Mouse (Mus musculus): Measurements from ENCODE around the gene Zmynd8. TPM values are rescaled to one million over a fixed set of nuclear protein-coding genes. Genes with fewer than 3 reads are reported as not detected.

Zmynd8 gene
- polyA plus RNA-seq, 1 experiment from 2014 or later: 52.9 TPM

DNA sequence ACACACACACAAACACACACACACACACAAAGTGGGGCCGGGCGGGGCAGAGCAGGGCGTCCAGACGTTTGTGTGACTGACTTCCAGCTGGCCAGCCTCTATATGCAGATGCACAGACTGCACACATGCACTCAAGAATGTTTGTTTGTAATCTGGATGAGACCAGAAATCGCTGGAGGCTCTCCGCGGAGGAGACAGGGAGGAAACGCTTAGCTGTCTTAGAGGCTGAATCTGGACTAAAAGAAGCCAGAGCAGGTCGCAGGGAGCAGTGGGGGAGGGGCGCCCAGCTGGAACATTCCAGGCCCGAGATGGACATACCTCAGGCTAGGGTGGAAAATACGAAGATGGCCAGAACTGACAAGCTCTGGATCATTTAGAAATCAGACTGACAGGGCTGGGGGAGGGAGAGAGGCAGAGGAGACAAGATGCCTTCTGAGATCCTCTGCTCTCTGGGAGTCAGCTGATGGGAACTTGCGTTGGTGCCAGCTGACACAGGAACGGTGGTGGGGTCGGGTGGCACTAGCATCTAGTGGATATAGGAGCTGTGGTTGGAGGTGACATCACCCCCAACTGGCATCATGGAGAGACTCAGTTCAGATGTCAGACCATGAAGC is 7.6 kb upstream of the Zmynd8 start:
- Histone ChIP-seq H3K9ac (ENCODE audit: low read depth, low read length) (no peak overlapping the region), H3K4me1 (replicated peaks; ENCODE audit: control insufficient read depth, insufficient read depth, low read length) (peaks cover 3% of the 10 kb centered on the region; the same call in 1 of the 2 replicates), H3K36me3 (ENCODE audit: control insufficient read depth, insufficient read depth, low read length) (no peaks in the 10 kb centered on the region), H3K9me3 (ENCODE audit: control insufficient read depth, low read length) (no peaks in the 10 kb centered on the region), H3K4me3 (ENCODE audit: low read depth, low read length) (no peak overlapping the region), H3K27ac (ENCODE audit: low read depth, low read length) (no peak overlapping the region), H3K4me2 (replicated peaks; ENCODE audit: low read depth, low read length) (no peak overlapping the region), H3K27me3 (ENCODE audit: control insufficient read depth, insufficient read depth, low read length) (no peaks in the 10 kb centered on the region)
- DNase-seq (ENCODE audit: low spot score) (no peak), ATAC-seq (ENCODE audit: low FRiP score) (no peak)
- WGBS: 30% methylated on average over 15 of the region's 15 CpGs

DNA sequence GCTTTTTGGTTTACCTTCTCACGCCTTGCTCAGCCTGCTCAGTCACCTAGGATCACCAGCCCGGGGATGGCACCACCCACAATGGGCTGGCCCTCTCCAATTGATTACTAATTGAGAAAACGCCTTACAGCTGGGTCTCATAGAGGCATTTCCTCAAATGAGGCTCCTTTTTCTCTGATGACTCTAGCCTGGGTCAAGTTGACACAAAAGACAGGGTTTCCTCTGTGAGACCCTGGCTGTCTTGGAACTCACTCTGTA is 2.2 kb upstream of the Zmynd8 start:
- no peaks in the 10 kb centered on the region; the same call in none of the 2 replicates for H3K4me1 ChIP-seq (replicated peaks; ENCODE audit: control insufficient read depth, insufficient read depth, low read length)
- H3K4me3 ChIP-seq (ENCODE audit: low read depth, low read length): no peak overlapping the region
- H3K9me3 ChIP-seq (ENCODE audit: control insufficient read depth, low read length): no peaks in the 10 kb centered on the region
- H3K4me2 ChIP-seq (replicated peaks; ENCODE audit: low read depth, low read length): no peak overlapping the region
- ATAC-seq (ENCODE audit: low FRiP score) (no peak), DNase-seq (ENCODE audit: low spot score) (no peak)
- 30% methylated on average over 3 of the region's 3 CpGs for WGBS
- 0 out of 2 replicates have a peak overlapping the region, but pooled peaks have one; percentile 75 for H3K27ac ChIP-seq (ENCODE audit: low read depth, low read length)
- H3K36me3 ChIP-seq (ENCODE audit: control insufficient read depth, insufficient read depth, low read length): no peaks in the 10 kb centered on the region
- peak overlapping the region; percentile 49; the same call in 1 of the 2 replicates for H3K9ac ChIP-seq (ENCODE audit: low read depth, low read length)
- no peaks in the 10 kb centered on the region for H3K27me3 ChIP-seq (ENCODE audit: control insufficient read depth, insufficient read depth, low read length)

DNA sequence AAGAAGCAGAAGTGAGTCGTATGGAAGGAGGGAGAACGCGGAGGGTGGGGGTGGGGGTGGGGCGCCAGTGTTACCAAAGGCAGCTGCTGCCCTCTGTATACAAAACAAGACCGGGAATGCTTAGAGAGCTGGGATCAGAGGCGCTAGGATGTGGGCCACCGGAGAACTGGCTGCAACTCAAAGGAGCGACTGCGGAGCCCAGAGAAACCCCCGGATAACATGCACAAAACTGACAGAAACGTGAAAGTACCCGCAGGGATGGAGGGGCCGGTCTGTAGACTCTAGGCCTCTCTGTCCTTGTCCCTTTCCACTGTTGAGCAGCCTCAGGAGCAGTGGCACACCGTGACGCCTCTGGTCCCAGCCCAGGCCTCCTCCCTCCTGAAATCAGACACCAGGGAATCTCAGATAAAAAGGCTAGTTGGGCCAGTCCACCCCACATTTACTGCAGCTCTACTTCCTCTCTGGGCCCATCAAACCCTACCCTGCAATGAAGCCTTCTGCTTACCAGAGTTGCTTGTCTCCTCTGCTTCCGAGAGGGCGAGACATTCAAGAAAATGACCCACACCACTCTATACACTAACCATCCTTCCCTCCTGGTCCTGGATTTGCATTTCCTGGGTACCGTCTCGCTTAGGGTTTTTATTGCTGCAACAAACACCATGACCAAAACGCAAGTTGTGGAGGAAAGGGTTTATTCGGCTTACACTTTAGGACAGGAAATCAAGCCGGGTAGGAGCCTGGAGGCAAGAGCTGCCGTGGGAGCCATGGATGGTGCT is 1.7 kb upstream of the Zmynd8 start:
- H3K27ac ChIP-seq (ENCODE audit: low read depth, low read length): peak overlapping the region; percentile 75
- peak overlapping the region; percentile 49 for H3K9ac ChIP-seq (ENCODE audit: low read depth, low read length)
- H3K27me3 ChIP-seq (ENCODE audit: control insufficient read depth, insufficient read depth, low read length): no peaks in the 10 kb centered on the region
- H3K4me1 ChIP-seq (replicated peaks; ENCODE audit: control insufficient read depth, insufficient read depth, low read length): no peaks in the 10 kb centered on the region; the same call in none of the 2 replicates
- 11% methylated on average over 23 of the region's 23 CpGs for WGBS
- no peak overlapping the region for H3K4me3 ChIP-seq (ENCODE audit: low read depth, low read length)
- 0 out of 2 replicates have a peak, but pooled peaks have one; percentile 56 for ATAC-seq (ENCODE audit: low FRiP score)
- no peak for DNase-seq (ENCODE audit: low spot score)
- H3K4me2 ChIP-seq (replicated peaks; ENCODE audit: low read depth, low read length): peak overlapping the region; percentile 18; the same call in 1 of the 2 replicates
- H3K36me3 ChIP-seq (ENCODE audit: control insufficient read depth, insufficient read depth, low read length): no peaks in the 10 kb centered on the region
- no peaks in the 10 kb centered on the region for H3K9me3 ChIP-seq (ENCODE audit: control insufficient read depth, low read length)

DNA sequence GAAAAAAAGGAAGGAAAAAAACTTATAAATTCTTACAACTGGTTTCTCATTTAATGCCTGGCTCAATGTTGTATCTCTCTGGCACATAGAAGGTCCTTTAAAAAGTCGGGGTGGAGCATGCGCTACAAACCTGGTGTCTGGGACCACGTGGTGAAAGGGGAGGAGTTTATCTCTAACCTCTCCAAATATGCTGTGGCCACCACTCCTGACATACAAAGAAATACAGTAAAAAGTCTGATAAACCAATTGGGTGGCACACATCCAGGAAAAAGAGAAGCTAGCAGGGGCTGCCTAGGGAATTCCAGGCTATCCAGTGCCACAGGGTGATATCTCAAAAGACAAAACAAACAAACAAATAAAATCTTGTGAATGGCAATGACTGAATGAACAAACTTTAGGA is 1.1 kb upstream of the Zmynd8 start:
- DNase-seq (ENCODE audit: low spot score) (no peak), ATAC-seq (ENCODE audit: low FRiP score) (no peak)
- H3K4me2 ChIP-seq (replicated peaks; ENCODE audit: low read depth, low read length): no peak overlapping the region
- no peak overlapping the region for H3K4me3 ChIP-seq (ENCODE audit: low read depth, low read length)
- no peaks in the 10 kb centered on the region for H3K27me3 ChIP-seq (ENCODE audit: control insufficient read depth, insufficient read depth, low read length)
- peak overlapping the region; percentile 75; the same call in 1 of the 2 replicates for H3K27ac ChIP-seq (ENCODE audit: low read depth, low read length)
- H3K9me3 ChIP-seq (ENCODE audit: control insufficient read depth, low read length): no peaks in the 10 kb centered on the region
- H3K36me3 ChIP-seq (ENCODE audit: control insufficient read depth, insufficient read depth, low read length): no peaks in the 10 kb centered on the region
- no peak overlapping the region; the same call in 1 of the 2 replicates for H3K9ac ChIP-seq (ENCODE audit: low read depth, low read length)
- no peaks in the 10 kb centered on the region; the same call in none of the 2 replicates for H3K4me1 ChIP-seq (replicated peaks; ENCODE audit: control insufficient read depth, insufficient read depth, low read length)
- 23% methylated on average over 3 of the region's 3 CpGs for WGBS

DNA sequence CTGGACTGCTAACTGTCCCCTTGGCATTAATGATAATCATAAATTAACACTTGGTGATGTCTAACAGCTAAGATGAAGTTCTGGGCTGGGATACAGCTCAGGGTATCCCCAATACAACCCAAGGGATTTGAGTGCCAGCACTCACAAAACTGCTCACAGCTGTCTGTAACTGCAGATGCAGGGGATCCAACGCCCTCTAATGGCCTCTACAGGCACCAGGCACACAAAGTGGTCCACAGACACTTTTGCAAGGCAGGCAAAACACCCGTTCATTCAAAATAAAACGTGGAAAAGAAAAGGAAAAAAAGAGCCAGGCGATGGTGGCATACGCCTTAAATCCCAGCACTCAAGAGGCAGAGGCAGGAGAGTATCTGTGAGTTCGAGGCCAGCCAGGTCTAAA is 658 bp upstream of the Zmynd8 start:
- WGBS: 29% methylated on average over 6 of the region's 6 CpGs
- Histone ChIP-seq H3K9ac (ENCODE audit: low read depth, low read length) (no peak overlapping the region), H3K27me3 (ENCODE audit: control insufficient read depth, insufficient read depth, low read length) (no peaks in the 10 kb centered on the region), H3K4me2 (replicated peaks; ENCODE audit: low read depth, low read length) (no peak overlapping the region), H3K4me3 (ENCODE audit: low read depth, low read length) (no peak overlapping the region), H3K27ac (ENCODE audit: low read depth, low read length) (peak overlapping the region; percentile 60; the same call in 1 of the 2 replicates), H3K36me3 (ENCODE audit: control insufficient read depth, insufficient read depth, low read length) (no peaks in the 10 kb centered on the region), H3K9me3 (ENCODE audit: control insufficient read depth, low read length) (no peaks in the 10 kb centered on the region), H3K4me1 (replicated peaks; ENCODE audit: control insufficient read depth, insufficient read depth, low read length) (no peaks in the 10 kb centered on the region; the same call in none of the 2 replicates)
- ATAC-seq (ENCODE audit: low FRiP score) (no peak), DNase-seq (ENCODE audit: low spot score) (no peak)

DNA sequence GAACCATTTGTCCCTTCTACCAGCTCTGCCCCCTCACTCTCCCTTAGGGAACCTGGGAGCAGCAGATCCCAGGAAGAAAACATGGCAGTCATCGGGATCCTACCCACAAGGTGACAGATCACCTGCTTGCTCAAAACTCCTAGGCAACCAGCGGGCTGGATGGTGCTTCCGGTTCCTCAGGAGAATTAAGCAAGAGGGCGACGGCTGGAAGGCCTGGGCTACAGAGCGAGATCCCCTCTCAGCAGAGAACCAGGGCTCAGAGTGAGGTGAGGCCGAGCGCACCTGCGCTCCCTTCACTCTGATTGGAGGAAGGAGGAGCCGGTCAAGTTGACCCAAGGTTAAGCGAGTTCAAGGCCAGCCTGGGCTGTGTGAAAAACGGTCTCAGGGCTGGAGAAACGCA is 2.6 kb downstream of the Zmynd8 start:
- DNase-seq (ENCODE audit: low spot score) (no peak), ATAC-seq (ENCODE audit: low FRiP score) (no peak)
- no peaks in the 10 kb centered on the region for H3K9me3 ChIP-seq (ENCODE audit: control insufficient read depth, low read length)
- no peaks in the 10 kb centered on the region for H3K36me3 ChIP-seq (ENCODE audit: control insufficient read depth, insufficient read depth, low read length)
- no peaks in the 10 kb centered on the region; the same call in none of the 2 replicates for H3K4me1 ChIP-seq (replicated peaks; ENCODE audit: control insufficient read depth, insufficient read depth, low read length)
- H3K27me3 ChIP-seq (ENCODE audit: control insufficient read depth, insufficient read depth, low read length): no peaks in the 10 kb centered on the region
- 71% methylated on average over 13 of the region's 13 CpGs for WGBS
- H3K4me2 ChIP-seq (replicated peaks; ENCODE audit: low read depth, low read length): no peak overlapping the region
- no peak overlapping the region for H3K9ac ChIP-seq (ENCODE audit: low read depth, low read length)
- no peak overlapping the region for H3K27ac ChIP-seq (ENCODE audit: low read depth, low read length)
- H3K4me3 ChIP-seq (ENCODE audit: low read depth, low read length): no peak overlapping the region

DNA sequence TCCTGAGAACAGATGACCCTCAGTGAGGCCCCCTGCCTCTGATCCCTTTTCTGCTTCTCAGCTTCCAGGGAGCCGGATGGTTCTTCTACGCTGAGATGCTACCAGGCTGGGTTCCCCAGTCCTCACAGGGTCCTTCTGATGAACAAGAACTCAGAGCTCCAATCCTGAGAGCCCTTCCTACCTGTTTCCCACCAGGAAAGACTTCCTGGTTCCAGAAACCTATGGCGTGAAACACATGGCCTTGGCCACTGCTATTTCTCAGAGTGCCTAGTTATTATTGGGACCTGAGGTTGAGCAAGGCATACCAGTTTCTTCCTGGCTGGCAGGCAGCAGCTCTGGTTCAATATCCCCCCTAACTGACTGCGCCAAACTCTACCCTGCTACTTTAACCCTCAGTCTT is 3.1 kb downstream of the Zmynd8 start:
- Histone ChIP-seq H3K4me3 (ENCODE audit: low read depth, low read length) (no peak overlapping the region), H3K4me2 (replicated peaks; ENCODE audit: low read depth, low read length) (no peak overlapping the region), H3K9ac (ENCODE audit: low read depth, low read length) (no peak overlapping the region), H3K4me1 (replicated peaks; ENCODE audit: control insufficient read depth, insufficient read depth, low read length) (no peaks in the 10 kb centered on the region; the same call in none of the 2 replicates), H3K27me3 (ENCODE audit: control insufficient read depth, insufficient read depth, low read length) (no peaks in the 10 kb centered on the region), H3K36me3 (ENCODE audit: control insufficient read depth, insufficient read depth, low read length) (no peaks in the 10 kb centered on the region), H3K9me3 (ENCODE audit: control insufficient read depth, low read length) (no peaks in the 10 kb centered on the region), H3K27ac (ENCODE audit: low read depth, low read length) (no peak overlapping the region)
- 86% methylated on average over 4 of the region's 4 CpGs for WGBS
- DNase-seq (ENCODE audit: low spot score): no peak
- no peak for ATAC-seq (ENCODE audit: low FRiP score)

DNA sequence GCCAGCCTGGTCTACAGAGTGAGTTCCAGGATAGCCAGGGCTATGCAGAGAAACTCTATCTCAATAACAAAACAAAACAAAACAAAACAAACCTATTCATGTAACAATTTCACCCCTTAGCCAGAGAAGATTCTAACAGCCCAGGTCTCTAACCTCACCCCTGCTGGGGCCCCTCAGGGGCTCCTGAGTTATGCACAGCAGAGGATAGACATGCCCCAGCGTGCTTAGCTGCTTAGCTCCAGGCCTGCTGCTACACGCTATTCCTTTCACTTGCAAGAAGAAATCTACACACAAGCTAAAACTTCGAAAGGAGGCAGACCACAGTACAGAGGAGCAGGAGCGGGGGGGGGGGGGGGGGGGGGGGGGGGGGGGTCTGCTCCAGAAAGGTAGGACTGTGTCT is 4.3 kb downstream of the Zmynd8 start:
- Histone ChIP-seq H3K4me1 (replicated peaks; ENCODE audit: control insufficient read depth, insufficient read depth, low read length) (no peaks in the 10 kb centered on the region; the same call in 1 of the 2 replicates), H3K4me3 (ENCODE audit: low read depth, low read length) (no peak overlapping the region), H3K27ac (ENCODE audit: low read depth, low read length) (no peak overlapping the region), H3K27me3 (ENCODE audit: control insufficient read depth, insufficient read depth, low read length) (no peaks in the 10 kb centered on the region), H3K4me2 (replicated peaks; ENCODE audit: low read depth, low read length) (no peak overlapping the region), H3K36me3 (ENCODE audit: control insufficient read depth, insufficient read depth, low read length) (no peaks in the 10 kb centered on the region), H3K9me3 (ENCODE audit: control insufficient read depth, low read length) (no peaks in the 10 kb centered on the region), H3K9ac (ENCODE audit: low read depth, low read length) (no peak overlapping the region)
- 56% methylated on average over 4 of the region's 4 CpGs for WGBS
- ATAC-seq (ENCODE audit: low FRiP score) (no peak), DNase-seq (ENCODE audit: low spot score) (no peak)

DNA sequence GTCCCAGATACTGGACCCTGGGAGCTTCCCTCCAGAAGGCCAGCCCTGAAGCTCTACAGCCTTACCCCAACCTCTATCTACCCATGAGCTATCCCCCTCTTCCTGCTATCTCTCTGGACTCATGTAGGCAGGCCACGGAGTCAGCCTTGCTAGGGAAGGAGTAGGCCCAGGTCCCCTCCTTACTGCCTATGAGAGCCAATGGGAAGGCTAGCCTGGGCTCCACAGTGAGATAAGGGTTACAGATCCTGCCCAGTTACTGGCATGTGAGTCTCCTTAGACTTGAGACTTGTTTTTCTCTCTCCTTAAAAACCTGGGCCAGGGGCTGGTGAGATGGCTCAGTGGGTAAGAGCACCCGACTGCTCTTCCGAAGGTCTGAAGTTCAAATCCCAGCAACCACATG is 5.6 kb downstream of the Zmynd8 start:
- Histone ChIP-seq H3K4me3 (ENCODE audit: low read depth, low read length) (no peak overlapping the region), H3K9me3 (ENCODE audit: control insufficient read depth, low read length) (no peaks in the 10 kb centered on the region), H3K36me3 (ENCODE audit: control insufficient read depth, insufficient read depth, low read length) (no peaks in the 10 kb centered on the region), H3K27ac (ENCODE audit: low read depth, low read length) (no peak overlapping the region), H3K27me3 (ENCODE audit: control insufficient read depth, insufficient read depth, low read length) (no peaks in the 10 kb centered on the region), H3K4me2 (replicated peaks; ENCODE audit: low read depth, low read length) (no peak overlapping the region), H3K4me1 (replicated peaks; ENCODE audit: control insufficient read depth, insufficient read depth, low read length) (peaks cover 6% of the 10 kb centered on the region), H3K9ac (ENCODE audit: low read depth, low read length) (no peak overlapping the region)
- 93% methylated on average over 3 of the region's 3 CpGs for WGBS
- ATAC-seq (ENCODE audit: low FRiP score) (no peak), DNase-seq (ENCODE audit: low spot score) (no peak)
